Mouse (Mus musculus) erythroblast, embryonic 14.5 days (primary cell): ENCODE data around the gene Abcc5.
"Not testable (repeated sequence)": the region's sequence is repeated elsewhere in the genome, so short reads cannot be mapped to it uniquely, and the experiment has no call there.

Source experiments
- GATA1 ChIP-seq: IDR thresholded peaks from 2 replicates; pipeline ENCODE4 v1.6.1; 2012; ENCODE audit warnings: low read length, inconsistent platforms, mixed read lengths
- TAL1 ChIP-seq: IDR thresholded peaks from 3 replicates; pipeline ENCODE4 v1.6.1; 2012; ENCODE audit warnings: low read length, inconsistent platforms, mixed read lengths

- not testable (repeated sequence) for TF ChIP-seq GATA1, TAL1
Observed at GRCm38 (mm10) chr16:20438046-20438445, 11.9 kb upstream of the Abcc5 start.
